In the genomic region with DNA sequence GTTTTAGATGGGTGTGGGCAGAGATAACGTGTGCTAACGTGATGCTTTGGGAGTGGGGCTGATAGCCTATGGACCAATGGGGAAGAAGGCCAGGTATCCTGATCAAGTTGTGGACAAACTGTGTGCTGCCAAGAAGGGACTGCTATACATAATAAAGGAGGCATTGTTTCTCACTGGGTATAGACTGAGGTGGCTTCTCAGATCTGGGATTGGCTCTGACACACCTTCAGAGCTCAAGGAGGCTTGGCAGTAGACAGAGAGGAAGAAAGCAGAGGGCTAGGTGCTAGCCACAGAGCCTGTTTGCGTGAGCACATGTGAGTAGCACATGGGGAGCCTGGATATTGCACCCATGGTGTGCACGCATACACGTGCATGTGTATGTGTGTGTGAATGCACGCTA, we compare ENCODE assay signal across 23 mouse cellular contexts.
DNase-seq lines count a peak whose midpoint lies in the region; ATAC-seq and TF ChIP-seq lines count a peak whose summit lies in the region.
"Had no signal": no experiment of that assay in that cellular context is flagged by ENCODE, and none has a peak within 500 bp of the region (broad histone marks: within the 10 kb centered on the region; RNA-seq: fewer than 3 reads in every experiment).

No protein-coding gene starts in this region.

- no peak overlapping the region for H3K4me3 ChIP-seq in midbrain, embryonic 11.5 days (ENCODE audit: low read depth, low read length)
- no peak overlapping the region for H3K4me3 ChIP-seq in midbrain, embryonic 10.5 days
- peak overlapping the region; percentile 41; the same call in 1 of the 2 replicates for H3K4me3 ChIP-seq in E14TG2a.4 (replicated peaks; ENCODE audit: low read length)
- H3K4me3 ChIP-seq in ES-E14 (ENCODE audit: insufficient read depth in 1 of 2, low read depth in 1 of 2, low read length in 2 of 2, poor library complexity in 1 of 2, severe bottlenecking in 1 of 2) = no peak overlapping the region
- H3K4me3 ChIP-seq in stomach, embryonic 15.5 days (replicated peaks) = no peak overlapping the region
- H3K4me3 ChIP-seq: embryonic facial prominence, embryonic 12.5 days; embryonic facial prominence, embryonic 15.5 days; heart, adult 2 months; hindbrain, embryonic 12.5 days; hindbrain, embryonic 15.5 days had no signal

- H3K36me3 ChIP-seq in midbrain, embryonic 11.5 days (ENCODE audit: control insufficient read depth, insufficient read depth, low read length) = no peaks in the 10 kb centered on the region
- no peaks in the 10 kb centered on the region for H3K36me3 ChIP-seq in midbrain, embryonic 10.5 days
- H3K36me3 ChIP-seq in E14TG2a.4 (ENCODE audit: insufficient read depth, low read length) (no peaks in the 10 kb centered on the region), ES-E14 (ENCODE audit: control insufficient read depth, insufficient read depth, low read length, poor library complexity, severe bottlenecking) (no peaks in the 10 kb centered on the region)
- H3K36me3 ChIP-seq in stomach, embryonic 15.5 days = no peaks in the 10 kb centered on the region
- H3K36me3 ChIP-seq: embryonic facial prominence, embryonic 12.5 days; embryonic facial prominence, embryonic 15.5 days; hindbrain, embryonic 12.5 days; hindbrain, embryonic 15.5 days had no signal

- intact Hi-C loops in left cerebral cortex, postnatal 25 days (cut with DNase I) = loop anchor here (1.0 kb wide), 1 partner anchor 40 kb away; no protein-coding TSS in a partner anchor

- no peak overlapping the region for H3K9ac ChIP-seq in midbrain, embryonic 11.5 days (ENCODE audit: low read length)
- H3K9ac ChIP-seq in ES-E14 (ENCODE audit: insufficient read depth, low read depth, low read length, poor library complexity, severe bottlenecking) = no peak overlapping the region
- no peak overlapping the region for H3K9ac ChIP-seq in stomach, embryonic 15.5 days
- H3K9ac ChIP-seq: embryonic facial prominence, embryonic 12.5 days; embryonic facial prominence, embryonic 15.5 days; forebrain, postnatal 0 days; hindbrain, embryonic 12.5 days; hindbrain, embryonic 15.5 days had no signal

- in situ Hi-C loops in ES-E14 (cut with MboI; ENCODE audit: low sequenced_read_pairs in 2 of 2, unreplicated experiment in 2 of 2) = no loop called here

- DNase-seq in midbrain, embryonic 11.5 days (ENCODE audit: low spot score, missing footprints) = peak; percentile 68
- DNase-seq in midbrain, embryonic 10.5 days (ENCODE audit: low spot score) = no peak
- peak; percentile 27 for DNase-seq in ES-E14 (ENCODE audit: low read depth, low spot score)
- DNase-seq in thymus, postnatal 0 days (ENCODE audit: low spot score) = no peak
- DNase-seq in lung, postnatal 10 days = no peak
- no peak for DNase-seq in left cerebral cortex, postnatal 25 days (ENCODE audit: low spot score in 2 of 2)
- DNase-seq: adrenal gland, postnatal 10 days; adrenal gland, postnatal 36 days; cerebellum, adult 18-20 months; cerebellum, adult 9-10 months; cerebellum, postnatal 14 days; forebrain, postnatal 0 days; gastrocnemius, postnatal 25 days; heart, adult 2 months had no signal

- H3K4me2 ChIP-seq in midbrain, embryonic 11.5 days = no peak overlapping the region
- no peak overlapping the region for H3K4me2 ChIP-seq in stomach, embryonic 15.5 days
- H3K4me2 ChIP-seq: embryonic facial prominence, embryonic 12.5 days; embryonic facial prominence, embryonic 15.5 days; heart, embryonic 11.5 days; hindbrain, embryonic 12.5 days; hindbrain, embryonic 15.5 days had no signal

- no peak for ATAC-seq in midbrain, embryonic 11.5 days (ENCODE audit: low FRiP score)
- ATAC-seq in stomach, embryonic 15.5 days (ENCODE audit: insufficient read depth, low FRiP score, low read depth) = peak; percentile 50; the same call in 1 of the 2 replicates
- ATAC-seq: CD4-positive, CD25-positive, alpha-beta regulatory T cell, adult 4 months; forebrain, embryonic 14.5 days; forebrain, postnatal 0 days had no signal

- no peak for TF ChIP-seq CTCF in E14TG2a.4 (conservative IDR thresholded peaks at IDR 0.05; ENCODE audit: low read length)

- H3K27me3 ChIP-seq in midbrain, embryonic 11.5 days (ENCODE audit: control insufficient read depth, insufficient read depth, low read length) = no peaks in the 10 kb centered on the region
- no peaks in the 10 kb centered on the region for H3K27me3 ChIP-seq in midbrain, embryonic 10.5 days (ENCODE audit: low read depth, poor library complexity, severe bottlenecking)
- H3K27me3 ChIP-seq in E14TG2a.4 (ENCODE audit: insufficient read depth, low read length) = no peaks in the 10 kb centered on the region
- H3K27me3 ChIP-seq in stomach, embryonic 15.5 days (replicated peaks) = no peaks in the 10 kb centered on the region
- H3K27me3 ChIP-seq: embryonic facial prominence, embryonic 12.5 days; embryonic facial prominence, embryonic 15.5 days; hindbrain, embryonic 12.5 days; hindbrain, embryonic 15.5 days had no signal

- H3K27ac ChIP-seq in midbrain, embryonic 11.5 days (ENCODE audit: low read depth, low read length) = no peak overlapping the region
- no peak overlapping the region for H3K27ac ChIP-seq in midbrain, embryonic 10.5 days (replicated peaks)
- no peak overlapping the region for H3K27ac ChIP-seq in ES-E14 (ENCODE audit: insufficient read depth, low read depth, low read length, poor library complexity, severe bottlenecking)
- no peak overlapping the region for H3K27ac ChIP-seq in stomach, embryonic 15.5 days
- H3K27ac ChIP-seq: embryonic facial prominence, embryonic 12.5 days; embryonic facial prominence, embryonic 15.5 days; heart, adult 2 months; hindbrain, embryonic 12.5 days; hindbrain, embryonic 15.5 days had no signal

- WGBS in midbrain, embryonic 11.5 days = 94% methylated on average over 6 of the region's 6 CpGs
- 89% methylated on average over 6 of the region's 6 CpGs for WGBS in midbrain, embryonic 10.5 days
- 89% methylated on average over 6 of the region's 6 CpGs for WGBS in stomach, embryonic 15.5 days

- no peaks in the 10 kb centered on the region for H3K9me3 ChIP-seq in midbrain, embryonic 11.5 days (ENCODE audit: control insufficient read depth, low read length)
- no peaks in the 10 kb centered on the region for H3K9me3 ChIP-seq in midbrain, embryonic 10.5 days (replicated peaks)
- H3K9me3 ChIP-seq in E14TG2a.4 (ENCODE audit: low read length) (no peaks in the 10 kb centered on the region), ES-E14 (ENCODE audit: control insufficient read depth, insufficient read depth, low read depth, low read length) (no peaks in the 10 kb centered on the region)
- no peaks in the 10 kb centered on the region for H3K9me3 ChIP-seq in stomach, embryonic 15.5 days
- H3K9me3 ChIP-seq: embryonic facial prominence, embryonic 12.5 days; embryonic facial prominence, embryonic 15.5 days; hindbrain, embryonic 12.5 days; hindbrain, embryonic 15.5 days had no signal

- H3K4me1 ChIP-seq in midbrain, embryonic 11.5 days (ENCODE audit: control insufficient read depth, insufficient read depth, low read length) = no peaks in the 10 kb centered on the region
- H3K4me1 ChIP-seq in midbrain, embryonic 10.5 days = no peaks in the 10 kb centered on the region
- H3K4me1 ChIP-seq in E14TG2a.4 (replicated peaks; ENCODE audit: low read depth, low read length) = peaks cover 48% of the 10 kb centered on the region
- peaks cover 4 to 15% of the 10 kb centered on the region in 2 experiments for H3K4me1 ChIP-seq in ES-E14 (ENCODE audit: control insufficient read depth in 2 of 2, insufficient read depth in 2 of 2, low read length in 2 of 2, poor library complexity in 1 of 2)
- H3K4me1 ChIP-seq in stomach, embryonic 15.5 days = no peaks in the 10 kb centered on the region
- H3K4me1 ChIP-seq: embryonic facial prominence, embryonic 15.5 days; hindbrain, embryonic 12.5 days had no signal

TF ChIP-seq in ES-E14, 5 proteins besides CTCF, POLR2A, EP300 and RAD21:
- TF ChIP-seq CHD2 (IDR thresholded peaks at IDR 0.05; ENCODE audit: low read depth, low read length) (no peak), ZC3H11A (IDR thresholded peaks at IDR 0.05; ENCODE audit: borderline replicate concordance, low read depth, low read length) (no peak), HCFC1 (IDR thresholded peaks at IDR 0.05; ENCODE audit: borderline replicate concordance, insufficient read depth, low read length) (no peak), ZNF384 (IDR thresholded peaks at IDR 0.05; ENCODE audit: low read depth, low read length) (no peak), MAFK (IDR thresholded peaks at IDR 0.05; ENCODE audit: insufficient read depth, low read depth, low read length) (no peak)

Comparison
In these comparisons a context has a peak if more than half of its experiments do, and no peak if none do; other contexts are left out.
1. DNase-seq: peak in midbrain, embryonic 11.5 days (single experiment) and ES-E14 (single experiment); none in midbrain, embryonic 10.5 days (single experiment), thymus, postnatal 0 days (single experiment), lung, postnatal 10 days (single experiment) and left cerebral cortex, postnatal 25 days (0 of 2).